Mouse (Mus musculus): ENCODE measurements around the gene Dgki. TPM values are rescaled to one million over a fixed set of nuclear protein-coding genes. Genes with fewer than 3 reads are reported as not detected.

The Dgki gene
- total and polyA plus RNA-seq, 3 experiments = 0.05 TPM; not detected in 2

DNA sequence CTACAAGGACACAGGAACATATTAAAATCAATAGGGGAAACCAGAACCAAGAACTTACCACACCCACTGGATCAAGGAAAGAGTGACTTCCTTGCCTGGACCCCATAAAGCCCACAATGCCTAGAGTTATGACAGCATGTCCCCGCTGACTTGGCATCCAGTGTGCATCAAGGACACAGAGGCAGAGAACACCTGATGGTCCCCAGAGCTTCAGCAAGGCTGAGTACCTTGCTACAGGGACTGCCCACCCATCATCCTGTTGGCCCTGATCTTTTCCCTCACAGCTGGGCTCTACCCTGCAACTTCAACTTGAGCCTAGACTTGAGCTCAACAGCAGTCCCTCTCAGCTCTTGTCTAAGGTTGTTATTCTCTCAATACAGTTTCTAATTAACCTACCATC lies 6.6 kb upstream of the Dgki start:
- Histone ChIP-seq H3K4me1 (ENCODE audit: insufficient read depth, low read depth, low read length) (no peaks in the 10 kb centered on the region), H3K9me3 (replicated peaks) (no peaks in the 10 kb centered on the region), H3K36me3 (replicated peaks) (no peaks in the 10 kb centered on the region), H3K4me3 (ENCODE audit: low read depth, low read length) (no peak overlapping the region), H3K27me3 (ENCODE audit: insufficient read depth, low read length) (no peaks in the 10 kb centered on the region)
- TF ChIP-seq TAL1 (conservative IDR thresholded peaks at IDR 0.05; ENCODE audit: low read depth, low read length) = no peak
- no peak for TF ChIP-seq GATA1 (IDR thresholded peaks at IDR 0.05; ENCODE audit: borderline replicate concordance, low read length)
- no peak for TF ChIP-seq CTCF (IDR thresholded peaks at IDR 0.05; ENCODE audit: low read depth, low read length)
- TF ChIP-seq POLR2AphosphoS5 (IDR thresholded peaks at IDR 0.05; ENCODE audit: insufficient replicate concordance, low read depth, low read length) = no peak
- no peak for TF ChIP-seq GATA2 (IDR thresholded peaks at IDR 0.05; ENCODE audit: borderline replicate concordance, low read depth, low read length)
- DNase-seq (ENCODE audit: low spot score) (no peak), ATAC-seq (ENCODE audit: extremely low read depth, insufficient number of reproducible peaks, low FRiP score, poor library complexity, severe bottlenecking) (no peak)

DNA sequence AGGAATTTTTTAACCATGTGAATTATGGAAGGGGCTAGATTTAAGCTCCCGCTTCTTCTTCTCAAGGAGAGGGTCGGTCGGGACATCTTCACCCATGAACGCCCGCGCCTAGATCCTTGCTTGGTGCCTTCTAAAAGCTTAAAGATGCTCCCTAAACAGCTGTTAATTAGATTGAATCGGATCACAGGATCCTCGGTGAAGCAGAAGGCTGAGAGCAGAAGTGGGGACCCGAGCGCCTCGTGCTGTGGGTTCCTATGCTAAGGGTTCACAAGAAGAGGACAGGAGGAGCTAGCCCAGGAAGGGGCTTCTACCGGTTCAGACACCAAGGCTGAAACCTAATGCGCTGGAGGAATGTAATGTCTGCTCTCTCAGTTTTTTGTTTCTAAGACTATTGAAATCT lies 508 bp upstream of the Dgki start:
- no peak for DNase-seq (ENCODE audit: low spot score)
- Histone ChIP-seq H3K9me3 (replicated peaks) (peaks cover 9% of the 10 kb centered on the region), H3K4me3 (ENCODE audit: low read depth, low read length) (no peak overlapping the region), H3K36me3 (replicated peaks) (no peaks in the 10 kb centered on the region), H3K27me3 (ENCODE audit: insufficient read depth, low read length) (peaks cover 3% of the 10 kb centered on the region; the same call in 1 of the 2 replicates), H3K4me1 (ENCODE audit: insufficient read depth, low read depth, low read length) (no peaks in the 10 kb centered on the region)
- ATAC-seq (ENCODE audit: extremely low read depth, insufficient number of reproducible peaks, low FRiP score, poor library complexity, severe bottlenecking) = no peak
- no peak for TF ChIP-seq GATA1 (IDR thresholded peaks at IDR 0.05; ENCODE audit: borderline replicate concordance, low read length)

DNA sequence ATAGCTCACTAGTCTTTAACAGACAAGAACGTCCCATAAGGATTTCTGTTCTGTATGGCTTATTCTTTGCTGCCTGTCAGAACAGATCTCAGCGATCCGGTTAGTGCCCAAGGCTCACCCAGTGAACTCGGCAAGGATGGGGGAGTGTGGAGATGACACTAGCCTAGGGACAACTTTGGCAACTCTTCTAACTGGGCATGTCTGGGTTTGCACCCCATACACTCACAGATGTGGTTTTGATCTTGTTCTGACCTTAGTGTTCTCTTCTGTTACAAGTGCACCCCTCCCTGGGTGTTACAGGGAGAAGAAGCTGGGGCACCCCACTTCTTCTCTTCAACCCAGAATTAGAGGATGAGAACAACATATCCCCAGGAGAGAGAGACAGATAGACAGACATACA lies 1.0 kb downstream of the Dgki start:
- ATAC-seq (ENCODE audit: extremely low read depth, insufficient number of reproducible peaks, low FRiP score, poor library complexity, severe bottlenecking) (no peak), DNase-seq (ENCODE audit: low spot score) (no peak)
- peaks cover 9% of the 10 kb centered on the region for H3K9me3 ChIP-seq (replicated peaks)
- no peaks in the 10 kb centered on the region for H3K4me1 ChIP-seq (ENCODE audit: insufficient read depth, low read depth, low read length)
- no peak overlapping the region for H3K4me3 ChIP-seq (ENCODE audit: low read depth, low read length)
- H3K27me3 ChIP-seq (ENCODE audit: insufficient read depth, low read length) = peaks cover 3% of the 10 kb centered on the region; the same call in 1 of the 2 replicates
- TF ChIP-seq GATA2 (IDR thresholded peaks at IDR 0.05; ENCODE audit: borderline replicate concordance, low read depth, low read length) = no peak
- TF ChIP-seq GATA1 (IDR thresholded peaks at IDR 0.05; ENCODE audit: borderline replicate concordance, low read length) = no peak
- no peak for TF ChIP-seq CTCF (IDR thresholded peaks at IDR 0.05; ENCODE audit: low read depth, low read length)
- TF ChIP-seq POLR2AphosphoS5 (IDR thresholded peaks at IDR 0.05; ENCODE audit: insufficient replicate concordance, low read depth, low read length) = no peak
- no peak for TF ChIP-seq TAL1 (conservative IDR thresholded peaks at IDR 0.05; ENCODE audit: low read depth, low read length)
- H3K36me3 ChIP-seq (replicated peaks) = no peaks in the 10 kb centered on the region

DNA sequence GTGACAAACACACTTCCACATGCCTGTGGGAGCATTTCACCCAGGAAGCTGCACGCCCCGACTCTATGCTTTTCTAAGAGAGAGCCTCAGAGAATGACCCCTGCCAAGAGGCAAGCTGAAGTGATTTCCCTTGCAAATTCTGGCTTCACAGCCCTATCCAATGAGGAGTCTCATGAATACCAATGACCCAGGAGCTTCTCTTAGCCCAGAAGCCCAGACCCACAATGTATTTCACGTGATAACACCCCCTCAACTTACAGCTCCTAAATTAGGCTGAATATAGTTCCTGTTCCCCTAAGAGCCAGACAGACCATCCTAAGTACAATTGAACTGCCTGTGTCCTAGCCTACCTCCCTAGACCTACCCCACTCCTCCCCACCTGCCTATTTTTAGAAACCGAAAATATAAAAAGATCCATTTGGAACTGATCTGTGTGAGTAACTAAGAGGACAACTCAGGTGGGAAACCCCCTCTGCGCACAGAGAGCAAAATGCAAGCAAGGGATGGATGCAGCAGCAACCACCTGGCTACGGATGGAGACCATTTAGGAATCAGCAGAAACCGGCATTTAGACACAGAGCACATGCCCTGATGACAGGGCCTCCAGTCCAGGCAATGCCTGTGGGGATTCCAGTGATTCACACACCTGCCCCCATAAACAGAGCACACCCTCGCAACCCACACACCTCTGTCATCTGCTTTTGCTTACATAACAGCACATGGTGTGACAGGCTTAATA lies 2.1 kb downstream of the Dgki start:
- Histone ChIP-seq H3K36me3 (replicated peaks) (no peaks in the 10 kb centered on the region), H3K27me3 (ENCODE audit: insufficient read depth, low read length) (peaks cover 3% of the 10 kb centered on the region; the same call in 1 of the 2 replicates), H3K4me1 (ENCODE audit: insufficient read depth, low read depth, low read length) (no peaks in the 10 kb centered on the region), H3K9me3 (replicated peaks) (peaks cover 9% of the 10 kb centered on the region), H3K4me3 (ENCODE audit: low read depth, low read length) (no peak overlapping the region)
- DNase-seq (ENCODE audit: low spot score) (no peak), ATAC-seq (ENCODE audit: extremely low read depth, insufficient number of reproducible peaks, low FRiP score, poor library complexity, severe bottlenecking) (no peak)
- TF ChIP-seq GATA1 (IDR thresholded peaks at IDR 0.05; ENCODE audit: borderline replicate concordance, low read length) (no peak), GATA2 (IDR thresholded peaks at IDR 0.05; ENCODE audit: borderline replicate concordance, low read depth, low read length) (no peak), TAL1 (conservative IDR thresholded peaks at IDR 0.05; ENCODE audit: low read depth, low read length) (no peak), POLR2AphosphoS5 (IDR thresholded peaks at IDR 0.05; ENCODE audit: insufficient replicate concordance, low read depth, low read length) (no peak)

DNA sequence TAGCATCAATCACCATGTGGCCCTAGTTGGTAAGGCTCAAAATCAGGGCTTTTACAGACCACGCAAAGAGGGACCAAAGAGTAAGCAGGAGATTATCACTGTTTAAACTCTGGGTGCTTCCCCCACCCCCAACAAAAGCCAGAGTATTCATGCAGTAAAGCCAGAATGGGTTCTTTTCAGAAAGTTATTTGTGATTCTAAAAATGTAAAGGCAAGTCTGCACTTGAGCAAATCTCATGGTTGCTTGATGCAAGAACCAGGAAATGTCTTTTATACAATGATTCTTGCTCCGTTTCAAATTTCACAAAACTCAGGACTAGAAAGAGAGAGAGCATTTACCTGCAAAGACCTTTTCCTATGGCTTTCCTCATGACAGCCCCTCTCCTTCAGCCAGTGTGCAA lies 7.9 kb downstream of the Dgki start:
- Histone ChIP-seq H3K4me3 (ENCODE audit: low read depth, low read length) (no peak overlapping the region), H3K4me1 (ENCODE audit: insufficient read depth, low read depth, low read length) (no peaks in the 10 kb centered on the region)
- DNase-seq (ENCODE audit: low spot score) = no peak

DNA sequence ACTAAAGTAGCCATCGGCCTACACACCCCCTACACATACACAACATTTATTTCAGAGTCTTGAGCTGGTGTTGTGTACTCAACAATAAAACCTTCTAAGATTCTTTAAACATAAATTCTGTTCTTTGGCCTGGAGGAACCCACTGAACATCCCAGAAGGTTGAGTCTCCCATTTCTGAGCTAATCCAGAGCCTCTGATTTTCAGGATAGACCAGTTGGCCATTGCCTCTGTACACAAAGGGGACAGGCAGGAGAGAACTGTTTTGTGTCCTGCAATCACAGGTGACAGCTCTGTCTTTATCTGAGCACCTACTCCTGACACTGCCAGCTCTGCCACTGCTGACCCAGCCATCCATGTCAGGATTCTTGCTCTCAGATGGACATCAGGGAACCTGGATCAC lies 8.8 kb downstream of the Dgki start:
- 0 out of 2 replicates have a peak, but pooled peaks cover 5% of the 10 kb centered on the region for H3K9me3 ChIP-seq (replicated peaks)
- H3K4me1 ChIP-seq (ENCODE audit: insufficient read depth, low read depth, low read length) = no peaks in the 10 kb centered on the region
- H3K36me3 ChIP-seq (replicated peaks) = no peaks in the 10 kb centered on the region
- TF ChIP-seq GATA1 (IDR thresholded peaks at IDR 0.05; ENCODE audit: borderline replicate concordance, low read length) (no peak), TAL1 (conservative IDR thresholded peaks at IDR 0.05; ENCODE audit: low read depth, low read length) (no peak), GATA2 (IDR thresholded peaks at IDR 0.05; ENCODE audit: borderline replicate concordance, low read depth, low read length) (no peak), CTCF (IDR thresholded peaks at IDR 0.05; ENCODE audit: low read depth, low read length) (no peak), POLR2AphosphoS5 (IDR thresholded peaks at IDR 0.05; ENCODE audit: insufficient replicate concordance, low read depth, low read length) (no peak)
- ATAC-seq (ENCODE audit: extremely low read depth, insufficient number of reproducible peaks, low FRiP score, poor library complexity, severe bottlenecking) (no peak), DNase-seq (ENCODE audit: low spot score) (no peak)
- no peaks in the 10 kb centered on the region for H3K27me3 ChIP-seq (ENCODE audit: insufficient read depth, low read length)
- no peak overlapping the region for H3K4me3 ChIP-seq (ENCODE audit: low read depth, low read length)

More for the DNA sequence above, 7.9 kb downstream of the Dgki start:
- Histone ChIP-seq H3K27me3 (ENCODE audit: insufficient read depth, low read length) (no peaks in the 10 kb centered on the region), H3K36me3 (replicated peaks) (no peaks in the 10 kb centered on the region), H3K9me3 (replicated peaks) (0 out of 2 replicates have a peak, but pooled peaks cover 5% of the 10 kb centered on the region)
- ATAC-seq (ENCODE audit: extremely low read depth, insufficient number of reproducible peaks, low FRiP score, poor library complexity, severe bottlenecking) = no peak
- TF ChIP-seq POLR2AphosphoS5 (IDR thresholded peaks at IDR 0.05; ENCODE audit: insufficient replicate concordance, low read depth, low read length) (no peak), GATA1 (IDR thresholded peaks at IDR 0.05; ENCODE audit: borderline replicate concordance, low read length) (no peak), CTCF (IDR thresholded peaks at IDR 0.05; ENCODE audit: low read depth, low read length) (no peak), TAL1 (conservative IDR thresholded peaks at IDR 0.05; ENCODE audit: low read depth, low read length) (no peak), GATA2 (IDR thresholded peaks at IDR 0.05; ENCODE audit: borderline replicate concordance, low read depth, low read length) (no peak)
